Mouse (Mus musculus) liver, embryonic 14.5 days (tissue): Measurements from ENCODE around the gene Nedd9.

Experiments
- CTCF ChIP-seq: IDR thresholded peaks from 2 replicates; pipeline ENCODE4 v1.5.1; 2016; ENCODE audit warnings: antibody characterized with exemption, low read depth, control low read depth
- EP300 ChIP-seq: IDR thresholded peaks from 2 replicates; pipeline ENCODE4 v1.6.1; 2016; ENCODE audit warnings: antibody characterized with exemption, low read depth

GRCm38 (mm10) chr13:41376111-41376510 lies 111.1 kb downstream of the Nedd9 start:
- no peak for TF ChIP-seq CTCF
- TF ChIP-seq EP300: no peak
